Mouse (Mus musculus) CD4-positive, CD25-positive, alpha-beta regulatory T cell (primary cell): Measurements from ENCODE around the gene Olfr391-ps. TPM values are rescaled to one million over a fixed set of nuclear protein-coding genes. Genes with fewer than 3 reads are reported as not detected.

Source experiments
- polyA plus RNA-seq: library from polyadenylated mRNA; unstranded; fragments of 100-300 nt; shearing (Covaris generic); gene quantifications from one replicate; pipeline ENCODE4 v1.2.1, GENCODE M21; 2017

Olfr391-ps gene
- polyA plus RNA-seq: not detected

DNA sequence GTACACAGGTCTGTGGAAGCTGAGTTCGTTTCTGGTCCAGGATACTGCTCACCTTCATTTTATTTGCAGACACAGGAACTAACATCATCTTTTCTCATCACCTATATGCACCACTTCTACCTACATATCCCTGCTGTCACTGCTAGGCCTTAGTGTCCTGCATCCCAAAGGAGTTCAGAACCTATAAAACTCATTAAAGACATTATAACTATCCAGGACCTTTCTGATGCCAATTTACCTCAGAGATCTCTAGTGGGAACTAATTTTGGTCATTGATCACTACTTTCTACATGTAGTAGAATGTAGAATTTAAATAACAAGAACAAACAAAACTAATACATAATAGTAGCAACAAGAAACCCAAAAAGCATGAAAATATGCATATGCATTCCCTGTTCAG is at the start of gene Olfr391-ps:
TSS of gene Olfr391-ps (minus strand) at position 101 of the 400 bp plus-strand sequence.

DNA sequence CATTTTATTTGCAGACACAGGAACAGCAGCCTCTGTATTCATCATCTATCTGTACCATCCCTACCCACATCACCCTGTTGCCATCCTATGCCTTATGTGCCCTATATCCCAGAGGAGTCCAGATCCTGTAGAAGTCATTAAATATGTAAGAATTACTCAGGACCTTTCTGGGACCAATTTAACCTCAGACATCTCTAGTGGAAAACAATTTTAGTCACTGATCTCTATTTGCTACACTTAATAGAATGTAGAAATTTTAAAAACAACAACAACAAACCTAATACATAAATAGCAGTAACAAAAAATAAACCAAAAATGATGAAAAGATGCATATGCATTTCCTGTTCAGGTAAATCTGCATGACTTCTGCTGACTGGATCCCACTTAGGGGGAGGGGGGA is 48.5 kb upstream of the Olfr391-ps start, which contains the start of gene Olfr393:
TSS of gene Olfr393 (minus strand) at position 101 of the 400 bp plus-strand sequence.

DNA sequence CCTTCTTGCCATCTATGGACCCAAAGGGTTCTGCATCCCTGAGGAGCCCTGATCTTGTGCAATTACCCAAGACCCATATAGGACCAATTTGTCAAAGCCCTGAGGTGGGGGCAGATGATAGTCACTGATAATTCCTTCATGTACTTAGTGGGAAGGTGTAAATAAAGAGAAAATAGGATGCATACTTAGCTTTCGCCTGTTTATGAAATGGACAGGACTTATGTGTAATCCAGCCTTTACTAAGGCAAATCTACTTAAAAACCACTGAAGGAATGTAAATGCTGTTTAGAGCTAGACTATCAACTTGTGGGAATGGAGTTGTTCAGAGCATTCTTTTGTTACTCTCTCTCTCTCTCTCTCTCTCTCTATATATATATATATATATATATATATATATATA is 14.1 kb upstream of the Olfr391-ps start, which contains the start of gene Olfr392:
TSS of gene Olfr392 (minus strand) at position 101 of the 400 bp plus-strand sequence.

DNA sequence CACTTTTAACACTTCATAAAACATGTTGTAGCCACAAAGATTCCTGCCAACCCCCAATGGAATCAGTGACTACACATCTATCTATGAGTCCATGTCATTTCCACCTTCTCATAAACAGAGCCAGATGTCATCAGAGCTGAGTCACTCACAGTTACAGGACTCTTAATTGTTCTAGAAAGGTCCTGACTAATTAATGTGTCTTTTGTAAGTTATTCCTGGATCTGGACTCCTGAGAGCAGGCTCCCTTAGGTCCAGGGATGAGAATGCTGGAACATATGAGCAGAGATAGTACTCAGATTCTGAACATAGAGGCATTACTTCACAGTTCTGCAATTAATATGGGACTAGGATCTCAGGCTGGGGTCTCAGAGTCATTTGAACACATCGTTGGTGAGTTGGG is 20.2 kb downstream of the Olfr391-ps start, which contains the start of gene Olfr390:
TSS of gene Olfr390 (plus strand) at position 301 of the 400 bp plus-strand sequence.

DNA sequence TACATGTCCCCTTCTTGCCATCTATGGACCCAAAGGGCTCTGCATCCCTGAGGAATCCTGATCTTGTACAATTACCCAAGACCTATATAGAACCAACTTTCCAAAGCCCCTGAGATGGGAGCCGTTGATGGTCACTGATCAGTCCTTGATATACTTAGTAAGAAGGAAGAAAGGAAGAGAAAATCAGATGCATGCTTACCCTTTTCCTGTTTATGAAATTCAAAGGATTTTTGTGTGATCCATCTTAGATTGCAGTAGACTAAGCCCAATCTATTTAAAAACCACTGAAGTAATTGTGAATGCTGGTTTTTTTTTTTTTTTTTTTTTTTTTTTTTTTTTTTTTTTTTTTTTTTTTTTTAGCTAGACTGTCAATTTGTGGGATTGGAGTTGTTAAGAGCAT is 22.2 kb downstream of the Olfr391-ps start, which contains the start of gene Olfr389:
TSS of gene Olfr389 (minus strand) at position 101 of the 400 bp plus-strand sequence.

Other genes with a start within 250 kb of the Olfr391-ps start
- not detected for gene Olfr385, start 210.0 kb downstream of the Olfr391-ps start, polyA plus RNA-seq
- gene Olfr384, start 204.5 kb downstream of the Olfr391-ps start, polyA plus RNA-seq: not detected
- gene Zfp735, start 114.3 kb downstream of the Olfr391-ps start, polyA plus RNA-seq: not detected
- not detected for gene Olfr389, start 22.3 kb downstream of the Olfr391-ps start, polyA plus RNA-seq
- gene Olfr390, start 20.1 kb downstream of the Olfr391-ps start, polyA plus RNA-seq: not detected
- gene Olfr392, start 14.0 kb upstream of the Olfr391-ps start, polyA plus RNA-seq: 0.08 TPM
- gene Olfr393, start 48.4 kb upstream of the Olfr391-ps start, polyA plus RNA-seq: not detected
- gene Olfr394, start 87.7 kb upstream of the Olfr391-ps start, polyA plus RNA-seq: not detected
- not detected for gene Olfr395, start 106.2 kb upstream of the Olfr391-ps start, polyA plus RNA-seq
- not detected for gene Olfr23, start 133.6 kb upstream of the Olfr391-ps start, polyA plus RNA-seq
- gene Olfr397, start 157.8 kb upstream of the Olfr391-ps start, polyA plus RNA-seq: not detected
- gene Olfr398, start 187.4 kb upstream of the Olfr391-ps start, polyA plus RNA-seq: 0.04 TPM